Mouse (Mus musculus) mammary gland, adult 2 months (tissue): ENCODE measurements around the gene Nicn1. TPM values are rescaled to one million over a fixed set of nuclear protein-coding genes. Genes with fewer than 3 reads are reported as not detected.

Experiments used
- polyA plus RNA-seq: library from polyadenylated mRNA; depleted of rRNA; stranded (reverse); fragments of >200 nt; gene quantifications from 2 replicates; pipeline ENCODE4 v1.2.3, GENCODE M21; 2012; ENCODE audit warnings: low replicate concordance; rRNA removed

Nicn1 gene
- 14.5 and 29.8 TPM in 2 replicates for polyA plus RNA-seq

DNA sequence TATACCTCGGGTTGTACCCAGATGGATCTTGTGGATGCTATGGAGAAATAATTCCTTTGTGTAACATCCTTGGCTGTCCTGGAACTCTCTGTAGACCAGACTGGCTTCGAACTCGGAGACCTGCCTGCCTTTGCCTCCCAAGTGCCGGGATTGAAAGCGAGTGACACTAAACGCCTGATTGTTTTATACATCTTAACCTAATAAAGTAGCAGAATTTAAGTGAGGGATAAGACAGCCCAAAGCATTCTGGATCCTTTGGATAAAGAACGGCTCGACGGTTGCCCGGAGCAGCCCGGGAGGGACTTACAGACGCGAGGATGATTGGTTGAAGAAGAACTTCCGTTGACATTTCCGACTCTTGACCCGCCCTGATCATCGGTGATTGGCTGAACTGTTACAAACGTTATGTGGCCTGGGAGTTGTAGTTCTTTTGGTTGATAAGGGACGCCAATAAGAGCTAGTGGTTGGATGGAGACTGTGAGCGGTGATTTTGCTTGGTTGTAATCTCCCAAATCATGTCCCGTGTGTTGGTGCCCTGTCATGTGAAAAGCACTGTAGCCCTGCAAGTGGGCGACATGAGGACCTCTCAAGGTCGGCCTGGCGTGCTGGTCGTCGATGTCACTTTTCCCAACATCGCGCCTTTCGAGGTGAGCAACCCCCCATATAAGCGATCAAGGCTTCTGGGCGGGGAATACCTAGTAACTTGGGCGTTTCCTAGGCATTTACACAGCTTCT is at the start of gene Nicn1:
Gene Nicn1, plus strand, starts transcription at position 414 of the 735 bp plus-strand sequence.

DNA sequence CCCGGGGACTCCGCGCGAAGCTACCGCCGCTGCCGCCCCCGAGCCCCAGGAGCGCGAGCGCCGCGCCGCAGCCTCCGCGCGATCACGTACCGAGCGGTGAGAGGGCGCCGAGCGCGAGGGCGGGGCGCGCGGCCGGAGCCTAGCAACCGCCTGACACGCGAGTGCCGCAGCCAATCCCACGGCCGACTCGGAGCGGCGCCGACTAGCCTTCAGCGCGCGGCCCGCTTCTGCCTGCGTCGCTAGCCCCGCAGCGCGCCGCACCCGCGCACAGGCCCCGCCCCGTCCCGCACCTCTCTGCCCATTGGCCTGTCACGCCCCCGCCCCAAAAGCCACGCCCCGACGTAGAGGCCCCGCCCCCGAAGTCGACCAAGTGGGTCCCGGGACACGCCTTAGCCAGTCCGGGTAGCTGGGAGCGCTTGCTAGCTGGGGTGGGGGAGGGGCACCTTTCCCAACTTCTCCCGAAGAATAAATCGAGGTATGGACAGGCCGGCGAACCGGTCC is 26.5 kb upstream of the Nicn1 start, which contains the start of gene Dag1:
Gene Dag1, minus strand, starts transcription at position 269 of the 501 bp plus-strand sequence.

DNA sequence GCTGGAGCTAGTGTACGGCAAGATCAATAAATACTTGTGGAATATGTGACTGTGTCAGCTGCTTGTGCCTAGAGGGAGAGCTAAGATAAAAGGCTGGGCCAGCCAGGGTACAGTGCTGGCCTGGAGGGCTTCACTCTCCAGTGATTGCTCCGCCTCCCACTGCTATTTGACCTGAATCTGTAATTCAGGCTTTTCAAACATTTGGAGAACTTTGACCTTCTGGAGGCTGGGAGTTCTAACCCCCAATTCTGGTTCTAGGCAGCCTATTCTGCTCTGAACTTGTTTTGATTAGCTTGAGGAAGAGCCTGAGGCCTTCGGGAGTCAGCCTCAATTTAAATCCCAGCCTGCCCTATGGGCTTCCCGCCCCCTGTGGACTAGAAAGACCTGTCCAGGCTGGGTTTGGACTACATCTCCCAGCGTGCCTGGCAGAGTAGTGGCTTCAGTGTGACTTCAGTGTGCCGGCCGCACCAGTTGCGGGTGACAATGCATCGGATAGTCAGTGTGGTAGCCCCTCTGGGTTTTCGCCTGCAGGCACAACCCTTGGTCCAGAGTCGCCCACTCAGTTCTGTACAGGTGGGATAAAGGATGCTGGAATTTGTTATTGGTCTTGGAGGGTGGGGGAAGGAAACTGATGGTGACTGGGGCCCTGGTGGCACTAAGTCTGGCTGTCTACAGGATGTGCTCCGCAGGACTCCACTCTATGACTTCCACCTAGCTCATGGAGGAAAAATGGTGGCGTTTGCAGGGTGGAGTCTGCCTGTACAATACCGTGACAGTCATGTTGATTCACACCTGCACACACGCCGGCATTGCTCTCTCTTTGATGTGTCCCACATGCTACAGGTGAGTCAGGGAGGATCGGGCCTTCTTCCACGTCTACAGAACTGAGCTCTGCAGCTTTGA is 6.5 kb downstream of the Nicn1 start, which contains the start of gene Amt:
Gene Amt, plus strand, starts transcription at position 401 of the 903 bp plus-strand sequence.

DNA sequence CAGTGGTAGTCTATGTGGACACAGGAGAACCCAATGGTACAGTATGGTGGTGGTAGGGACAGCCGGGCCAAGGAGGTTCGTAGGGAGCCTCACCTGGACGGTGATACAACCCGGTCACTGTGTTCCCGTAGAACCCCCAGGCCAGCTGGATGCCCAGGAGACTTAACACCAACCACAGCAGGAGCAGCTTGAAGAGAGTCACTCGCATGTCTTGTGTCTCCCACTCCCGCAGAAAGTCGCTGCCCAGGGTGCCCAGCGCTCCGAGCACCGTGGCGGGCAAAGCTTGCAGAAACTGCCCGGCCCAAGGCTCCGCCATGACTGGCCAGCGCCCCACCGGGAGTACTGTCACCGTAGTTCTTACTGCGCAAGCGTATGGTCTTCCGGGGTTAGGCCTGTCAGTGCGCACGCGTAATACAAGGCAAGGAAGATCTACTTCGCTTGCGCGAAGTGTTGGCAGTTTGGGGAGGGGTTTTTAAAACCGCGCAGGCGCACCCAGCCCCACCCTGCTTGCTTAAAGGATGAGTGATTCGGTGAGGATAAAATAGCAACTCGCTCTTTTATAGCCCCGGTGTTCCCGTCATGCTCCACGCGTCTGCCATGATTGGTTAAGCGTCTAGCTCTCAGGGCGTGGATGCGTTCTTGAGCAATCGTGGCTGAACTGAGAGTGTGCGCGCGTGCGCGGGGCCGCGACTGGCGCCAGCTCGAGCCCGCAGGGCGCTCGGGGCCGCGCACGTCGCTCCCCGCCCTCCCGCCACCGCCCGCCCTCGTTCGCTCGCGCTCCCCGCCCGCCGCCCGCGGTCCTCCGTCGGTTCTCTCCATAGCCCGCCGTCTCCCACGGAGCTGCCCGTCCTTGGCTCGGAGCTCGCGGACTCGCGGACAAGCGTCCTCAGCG is 15.6 kb downstream of the Nicn1 start, which contains the start of the genes Rhoa and Tcta:
Gene Rhoa, plus strand, starts transcription at position 501 of the 892 bp plus-strand sequence.
Gene Tcta, minus strand, starts transcription at position 532 of the 892 bp plus-strand sequence.

DNA sequence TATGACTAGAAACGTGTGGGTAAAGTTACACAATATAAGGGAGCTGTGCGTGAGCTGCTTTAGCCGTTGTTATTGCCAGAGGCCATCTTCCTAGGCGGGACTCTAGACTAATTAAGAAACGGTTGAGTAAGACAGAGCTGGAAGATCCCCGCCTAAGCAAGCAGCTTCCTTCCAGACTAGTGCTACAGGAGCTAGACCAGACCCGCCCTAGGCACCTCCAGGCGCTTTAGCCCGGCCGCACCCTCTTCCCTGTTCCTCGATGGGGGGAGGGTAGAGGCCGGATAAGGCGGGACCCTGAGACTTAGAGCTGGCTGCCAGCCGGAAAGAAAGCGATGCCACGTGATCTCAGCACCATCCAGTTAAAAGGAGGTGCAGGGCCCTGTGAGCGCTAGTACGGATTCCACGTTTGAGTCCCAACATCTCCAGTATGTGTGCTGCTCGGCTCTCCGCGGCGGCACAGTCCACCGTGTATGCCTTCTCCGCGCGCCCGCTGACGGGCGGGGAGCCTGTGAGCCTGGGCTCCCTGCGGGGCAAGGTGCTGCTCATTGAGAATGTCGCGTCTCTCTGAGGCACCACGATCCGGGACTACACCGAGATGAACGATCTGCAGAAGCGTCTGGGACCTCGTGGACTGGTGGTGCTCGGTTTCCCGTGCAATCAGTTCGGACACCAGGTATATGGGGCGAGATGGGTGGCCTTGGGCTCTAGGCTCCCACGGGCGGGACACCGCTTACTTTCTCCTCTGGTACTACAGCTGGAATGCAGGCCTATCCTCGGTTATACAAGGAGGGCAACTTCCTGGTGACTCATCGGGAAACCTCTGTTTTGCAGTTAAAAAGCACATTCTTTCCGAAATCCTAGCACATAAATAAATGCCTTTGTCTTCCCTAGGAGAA is 48.9 kb downstream of the Nicn1 start, which contains the start of gene Gpx1:
Gene Gpx1, plus strand, starts transcription at position 18 of the 896 bp plus-strand sequence.

Other genes with a start within 250 kb of the Nicn1 start
- gene Gmppb, start 241.2 kb upstream of the Nicn1 start, polyA plus RNA-seq, result 14.5 and 16.3 TPM in 2 replicates
- gene Amigo3, start 237.3 kb upstream of the Nicn1 start, polyA plus RNA-seq, result 4.0 and 4.7 TPM in 2 replicates
- 0.68 and 1.2 TPM in 2 replicates for gene Mst1, start 210.0 kb upstream of the Nicn1 start, polyA plus RNA-seq
- 126 and 148 TPM in 2 replicates for gene Rnf123, start 207.1 kb upstream of the Nicn1 start, polyA plus RNA-seq
- gene Apeh, start 195.8 kb upstream of the Nicn1 start, polyA plus RNA-seq, result 115 and 155 TPM in 2 replicates
- 0.43 and 0.96 TPM in 2 replicates for gene Bsn, start 100.0 kb upstream of the Nicn1 start, polyA plus RNA-seq
- 72.6 and 76.3 TPM in 2 replicates for gene Dag1, start 26.5 kb upstream of the Nicn1 start, polyA plus RNA-seq
- gene Amt, start 6.4 kb downstream of the Nicn1 start, polyA plus RNA-seq, result 7.5 and 10.4 TPM in 2 replicates
- 125 and 183 TPM in 2 replicates for gene Rhoa, start 15.7 kb downstream of the Nicn1 start, polyA plus RNA-seq
- 43.9 and 96.1 TPM in 2 replicates for gene Tcta, start 15.7 kb downstream of the Nicn1 start, polyA plus RNA-seq
- 1,029 and 1,673 TPM in 2 replicates for gene Gpx1, start 48.5 kb downstream of the Nicn1 start, polyA plus RNA-seq
- gene Usp4, start 57.4 kb downstream of the Nicn1 start, polyA plus RNA-seq, result 59.2 and 62.9 TPM in 2 replicates
- 0.34 and 0.48 TPM in 2 replicates for gene 1700102P08Rik, start 102.4 kb downstream of the Nicn1 start, polyA plus RNA-seq
- gene Ccdc36, start 138.1 kb downstream of the Nicn1 start, polyA plus RNA-seq, result 0.03 TPM in 1 of 2 replicates, not detected in the other
- gene BC048562, start 146.1 kb downstream of the Nicn1 start, polyA plus RNA-seq, result not detected in 2 replicates
- 24.9 and 25.2 TPM in 2 replicates for gene Ccdc71, start 170.1 kb downstream of the Nicn1 start, polyA plus RNA-seq
- 44.0 and 53.3 TPM in 2 replicates for gene Klhdc8b, start 171.2 kb downstream of the Nicn1 start, polyA plus RNA-seq
- gene Lamb2, start 189.3 kb downstream of the Nicn1 start, polyA plus RNA-seq, result 152 and 195 TPM in 2 replicates
- gene Usp19, start 200.2 kb downstream of the Nicn1 start, polyA plus RNA-seq, result 177 and 200 TPM in 2 replicates
- 171 and 217 TPM in 2 replicates for gene Qars, start 217.3 kb downstream of the Nicn1 start, polyA plus RNA-seq
- 121 and 153 TPM in 2 replicates for gene Qrich1, start 226.4 kb downstream of the Nicn1 start, polyA plus RNA-seq